Mouse (Mus musculus) kidney, embryonic 14.5 days (tissue): ENCODE measurements around the gene Myoz1. TPM values are rescaled to one million over a fixed set of nuclear protein-coding genes. Genes with fewer than 3 reads are reported as not detected.

ENCODE experiments used
- ATAC-seq: fragments of 200-750 bp; cut with Nextera tagmentation; 2 replicates; pipeline ENCODE4 v1.8.0; 2017; ENCODE audit warnings: moderate number of reproducible peaks, mild to moderate bottlenecking, moderate TSS enrichment, moderate library complexity; ENCODE audit not compliant: low FRiP score, low TSS enrichment
- H3K27ac ChIP-seq: fragments of 300-500 bp; sonication (generic); 2 replicates; pipeline ENCODE4 v1.5.1; 2014; ENCODE audit warnings: low read depth, mild to moderate bottlenecking, low read length, moderate library complexity, mixed read lengths
- H3K27me3 ChIP-seq: fragments of 300-500 bp; sonication (generic); 2 replicates; pipeline ENCODE4 v1.6.1; 2014; ENCODE audit warnings: mild to moderate bottlenecking, low read length; ENCODE audit not compliant: control insufficient read depth, insufficient read depth
- H3K36me3 ChIP-seq: fragments of 300-500 bp; sonication (generic); 2 replicates; pipeline ENCODE4 v1.6.1; 2014; ENCODE audit warnings: low read length, mixed read lengths; ENCODE audit not compliant: control insufficient read depth, insufficient read depth
- H3K4me1 ChIP-seq: fragments of 300-500 bp; sonication (generic); 2 replicates; pipeline ENCODE4 v1.6.1; 2014; ENCODE audit warnings: low read length, mixed read lengths; ENCODE audit not compliant: control insufficient read depth, insufficient read depth
- H3K4me2 ChIP-seq: fragments of 300-500 bp; sonication (generic); replicated peaks from 2 replicates; pipeline ENCODE4 v1.6.1; 2014; ENCODE audit warnings: low read depth, mild to moderate bottlenecking, low read length
- H3K4me3 ChIP-seq: fragments of 300-500 bp; sonication (generic); 2 replicates; pipeline ENCODE4 v1.5.1; 2014; ENCODE audit warnings: mild to moderate bottlenecking, low read length
- H3K9ac ChIP-seq: fragments of 300-500 bp; sonication (generic); 2 replicates; pipeline ENCODE4 v1.6.1; 2014; ENCODE audit warnings: low read depth, mild to moderate bottlenecking, low read length, moderate library complexity
- H3K9me3 ChIP-seq: fragments of 300-500 bp; sonication (generic); 2 replicates; pipeline ENCODE4 v1.6.1; 2016; ENCODE audit warnings: low read length; ENCODE audit not compliant: control insufficient read depth
- WGBS: fragments of 180-500 bp; shearing (Covaris S2); extraction: QIAGEN DNeasy Blood & Tissue Kit; methylation state at CpG from one replicate; pipeline ENCODE4 v1.1.7; 2014; 5-methylcytosine and 5-hydroxymethylcytosine counted together
- polyA plus RNA-seq: library from polyadenylated mRNA; unstranded; fragments of >200 nt; fragmentation: Nextera tagmentation; extraction: Ambion mirVana; gene quantifications from 2 replicates; pipeline ENCODE4 v1.2.1, GENCODE M21; 2014

Gene Myoz1
- polyA plus RNA-seq, 1 experiment from 2014 or later: 1.6 TPM

DNA sequence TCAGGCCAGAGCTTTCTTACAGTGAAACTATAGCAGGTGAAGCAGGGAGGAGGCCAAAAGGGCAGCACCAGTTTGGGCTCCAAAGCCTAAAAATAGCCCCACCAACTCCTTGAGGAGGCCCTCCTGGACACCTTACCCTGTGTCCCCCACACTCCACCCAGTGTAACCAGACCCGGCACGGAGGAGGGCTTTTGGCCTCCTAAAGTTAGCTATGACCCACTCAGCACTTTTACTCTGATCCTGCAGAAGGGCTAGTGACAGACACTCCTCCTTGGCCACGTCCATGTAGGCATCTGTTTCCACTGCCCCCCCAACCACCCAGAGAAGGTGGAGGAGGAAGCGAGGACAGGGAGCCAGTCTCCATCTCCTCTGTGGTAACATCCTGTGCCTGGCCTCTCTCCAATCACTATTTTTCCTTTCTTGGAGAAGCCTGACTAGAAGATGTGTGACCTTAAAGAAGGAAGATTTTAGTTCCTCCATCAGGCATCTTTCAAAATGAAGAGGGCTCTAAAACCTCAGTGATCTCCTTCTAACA, 4.6 kb downstream of the Myoz1 start:
- Histone ChIP-seq H3K4me1 (no peaks in the 10 kb centered on the region; the same call in 1 of the 2 replicates), H3K4me3 (no peak overlapping the region), H3K36me3 (no peaks in the 10 kb centered on the region), H3K4me2 (no peak overlapping the region), H3K27me3 (no peaks in the 10 kb centered on the region), H3K9me3 (no peaks in the 10 kb centered on the region), H3K27ac (no peak overlapping the region), H3K9ac (no peak overlapping the region)
- WGBS: 29% methylated on average over 4 of the region's 4 CpGs
- no peak for ATAC-seq

- Histone ChIP-seq H3K4me3 (no peak overlapping the region), H3K4me2 (no peak overlapping the region), H3K9ac (no peak overlapping the region), H3K27me3 (no peaks in the 10 kb centered on the region), H3K4me1 (no peaks in the 10 kb centered on the region), H3K36me3 (no peaks in the 10 kb centered on the region), H3K9me3 (no peaks in the 10 kb centered on the region), H3K27ac (no peak overlapping the region)
- WGBS: 66% methylated on average over 2 of the region's 2 CpGs
- no peak for ATAC-seq
These were observed 5.3 kb downstream of the Myoz1 start for GRCm38 (mm10) chr14:20651000-20651399.

DNA sequence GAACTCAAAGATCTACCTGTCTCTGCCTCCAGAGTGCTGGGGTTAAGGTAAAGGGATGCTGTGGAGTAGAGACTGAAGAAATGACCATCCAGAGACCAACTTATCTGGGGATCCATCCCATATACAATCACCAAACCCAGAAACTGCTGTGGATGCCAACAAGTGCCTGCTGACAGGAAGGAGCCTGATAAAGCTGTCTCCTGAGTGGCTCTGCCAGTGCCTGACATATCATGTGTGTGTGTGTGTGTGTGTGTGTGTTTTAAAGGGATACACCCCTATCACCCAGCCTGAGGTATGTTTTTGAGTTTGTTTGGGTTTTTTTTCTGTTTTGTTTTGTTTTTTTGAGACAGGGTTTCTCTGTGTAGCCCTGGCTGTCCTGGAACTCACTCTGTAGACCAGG, 10.0 kb downstream of the Myoz1 start:
- ATAC-seq: no peak
- H3K9me3 ChIP-seq: no peaks in the 10 kb centered on the region
- no peak overlapping the region for H3K27ac ChIP-seq
- no peak overlapping the region for H3K4me2 ChIP-seq
- no peak overlapping the region for H3K4me3 ChIP-seq
- H3K4me1 ChIP-seq: no peaks in the 10 kb centered on the region
- H3K36me3 ChIP-seq: no peaks in the 10 kb centered on the region
- no peak overlapping the region for H3K9ac ChIP-seq
- no peaks in the 10 kb centered on the region for H3K27me3 ChIP-seq

GRCm38 (mm10) chr14:20645547-20645946, 10.8 kb downstream of the Myoz1 start:
- 51% methylated on average over 3 of the region's 3 CpGs for WGBS
- Histone ChIP-seq H3K4me3 (no peak overlapping the region), H3K9ac (no peak overlapping the region), H3K9me3 (no peaks in the 10 kb centered on the region), H3K27me3 (no peaks in the 10 kb centered on the region), H3K4me1 (no peaks in the 10 kb centered on the region), H3K27ac (no peak overlapping the region), H3K4me2 (no peak overlapping the region), H3K36me3 (no peaks in the 10 kb centered on the region)
- ATAC-seq: no peak

- Histone ChIP-seq H3K4me1 (no peaks in the 10 kb centered on the region), H3K36me3 (no peaks in the 10 kb centered on the region), H3K4me3 (peak overlapping the region; percentile 79), H3K9me3 (no peaks in the 10 kb centered on the region), H3K27ac (peak overlapping the region; percentile 95), H3K4me2 (peak overlapping the region; percentile 69), H3K27me3 (no peaks in the 10 kb centered on the region), H3K9ac (peak overlapping the region; percentile 97)
- 19% methylated on average over 10 of the region's 10 CpGs for WGBS
- no peak for ATAC-seq
These were observed 14.9 kb downstream of the Myoz1 start for GRCm38 (mm10) chr14:20641438-20641875.

DNA sequence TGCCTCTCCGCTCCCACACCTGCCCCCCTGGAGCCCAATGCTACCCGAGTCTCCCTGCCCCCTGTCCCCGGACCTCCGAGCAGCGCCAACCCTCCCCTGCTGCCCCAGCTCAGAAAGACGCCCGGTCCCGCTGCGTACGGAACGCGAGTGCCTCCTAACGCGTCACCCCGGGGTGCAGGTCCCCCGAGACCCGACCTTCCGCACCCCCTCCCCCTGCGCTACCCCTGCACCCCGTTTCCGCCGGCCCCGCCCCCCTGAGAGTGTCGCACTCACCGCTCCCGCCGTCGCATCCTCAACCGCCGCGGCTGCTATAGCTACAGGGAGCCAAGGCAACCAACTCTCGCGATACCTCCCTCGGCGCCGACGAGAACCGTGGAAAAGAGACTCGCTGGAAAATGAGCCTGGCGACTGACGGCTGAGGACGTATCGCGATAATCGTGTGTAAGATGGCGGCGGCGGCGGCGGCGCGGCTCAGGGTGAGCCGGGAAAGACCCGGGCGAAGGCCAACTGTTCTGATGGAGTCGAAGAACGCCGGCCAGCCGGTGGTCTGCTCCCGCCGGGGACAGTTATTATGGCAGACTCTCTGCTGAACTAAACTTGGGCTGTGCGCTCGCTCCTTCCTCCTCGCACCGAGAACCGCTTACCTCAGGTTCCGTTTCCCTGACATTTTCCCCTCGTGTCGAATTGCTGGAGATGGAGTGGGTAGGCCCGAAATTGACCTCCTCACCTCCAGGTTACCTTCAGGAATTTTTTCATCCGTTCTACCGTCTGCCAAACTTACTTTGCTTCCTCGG, 15.5 kb downstream of the Myoz1 start, which contains the start of gene Usp54:
Usp54 (minus strand) TSS at position 420 of the 794 bp plus-strand sequence.
- H3K36me3 ChIP-seq: no peaks in the 10 kb centered on the region
- H3K27ac ChIP-seq: peak within 1 kb of the TSS; percentile 95
- under 1% methylated on average over 73 of the region's 73 CpGs for WGBS
- H3K4me2 ChIP-seq: peak within 1 kb of the TSS; percentile 69
- no peaks in the 10 kb centered on the region for H3K27me3 ChIP-seq
- ATAC-seq: peak; percentile 95
- no peaks in the 10 kb centered on the region for H3K9me3 ChIP-seq
- peak within 1 kb of the TSS; percentile 79 for H3K4me3 ChIP-seq
- peak within 1 kb of the TSS; percentile 97 for H3K9ac ChIP-seq
- no peaks in the 10 kb centered on the region for H3K4me1 ChIP-seq

DNA sequence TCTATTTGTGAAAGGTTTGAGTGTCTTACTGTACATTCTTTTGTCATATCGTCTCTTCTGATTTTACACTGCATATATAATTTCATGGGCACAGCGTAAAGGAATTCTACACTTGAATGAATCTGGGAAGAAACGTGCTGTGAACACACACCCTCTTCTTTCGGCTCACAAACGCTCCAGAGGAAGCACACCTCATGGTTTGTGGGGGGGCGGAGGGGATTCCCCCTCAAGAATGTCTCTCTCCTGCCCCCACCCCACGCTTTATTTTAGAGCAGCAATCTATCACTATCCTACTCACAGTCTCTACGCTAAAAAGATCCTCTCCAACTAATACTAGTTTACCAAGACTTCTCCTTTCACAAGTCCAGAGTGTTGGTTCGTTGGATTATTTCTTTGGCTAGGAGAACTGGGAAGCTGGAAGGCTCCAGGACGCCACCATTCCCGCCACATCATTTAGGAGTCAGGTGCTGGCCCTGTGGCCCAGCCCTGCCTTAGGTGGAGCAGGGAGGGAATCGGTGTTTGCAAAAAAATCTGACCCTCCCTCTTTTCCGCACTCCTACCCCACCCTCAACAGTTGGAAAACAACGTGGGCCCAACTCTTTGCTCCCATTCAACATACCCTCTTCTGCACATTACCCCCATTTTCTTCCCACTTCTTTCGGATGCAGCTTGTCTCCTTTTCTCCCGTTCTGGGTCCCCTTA, 16.3 kb downstream of the Myoz1 start:
- H3K4me3 ChIP-seq: peak overlapping the region; percentile 79
- peak overlapping the region; percentile 56 for H3K27ac ChIP-seq
- WGBS: 2% methylated on average over 16 of the region's 16 CpGs
- H3K9ac ChIP-seq: peak overlapping the region; percentile 97
- peak overlapping the region; percentile 69 for H3K4me2 ChIP-seq
- ATAC-seq: peak; percentile 59
- H3K4me1 ChIP-seq: no peaks in the 10 kb centered on the region
- no peaks in the 10 kb centered on the region for H3K36me3 ChIP-seq
- no peaks in the 10 kb centered on the region for H3K9me3 ChIP-seq
- no peaks in the 10 kb centered on the region for H3K27me3 ChIP-seq

DNA sequence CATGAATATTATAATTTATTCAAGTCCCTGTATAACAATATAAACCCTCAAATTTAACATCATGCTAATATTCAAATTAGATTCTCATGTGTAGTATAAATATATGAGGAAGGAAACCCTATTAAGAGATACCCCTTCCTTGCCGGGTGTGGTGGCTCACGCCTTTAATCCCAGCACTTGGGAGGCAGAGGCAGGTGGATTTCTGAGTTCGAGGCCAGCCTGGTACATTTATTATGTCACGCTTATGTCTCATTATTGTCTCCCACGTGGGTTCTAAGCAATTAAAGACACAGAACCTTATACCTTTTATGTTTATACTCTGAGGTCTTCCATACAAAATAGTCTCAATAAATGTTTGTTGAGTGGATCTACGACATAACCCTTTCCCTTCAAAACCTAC, 17.6 kb downstream of the Myoz1 start:
- no peaks in the 10 kb centered on the region for H3K4me1 ChIP-seq
- no peaks in the 10 kb centered on the region for H3K27me3 ChIP-seq
- H3K27ac ChIP-seq: no peak overlapping the region
- 91% methylated on average over 6 of the region's 6 CpGs for WGBS
- H3K9me3 ChIP-seq: no peaks in the 10 kb centered on the region
- H3K36me3 ChIP-seq: no peaks in the 10 kb centered on the region
- no peak overlapping the region for H3K4me2 ChIP-seq
- H3K4me3 ChIP-seq: no peak overlapping the region
- H3K9ac ChIP-seq: no peak overlapping the region
- no peak for ATAC-seq
